Mouse (Mus musculus) intestine, embryonic 16.5 days (tissue): ENCODE measurements around the gene Mapt. TPM values are rescaled to one million over a fixed set of nuclear protein-coding genes. Genes with fewer than 3 reads are reported as not detected.

Experiments used
- ATAC-seq: fragments of 200-750 bp; cut with Nextera tagmentation; 2 replicates; pipeline ENCODE4 v1.8.0; 2017; ENCODE audit warnings: moderate TSS enrichment, moderate library complexity
- H3K27ac ChIP-seq: fragments of 300-500 bp; sonication (generic); 2 replicates; pipeline ENCODE4 v1.5.1; 2014; ENCODE audit warnings: mild to moderate bottlenecking, low read length
- H3K27me3 ChIP-seq: fragments of 300-500 bp; sonication (generic); replicated peaks from 2 replicates; pipeline ENCODE4 v1.6.1; 2014; ENCODE audit warnings: low read length, control low read depth, mixed read lengths; ENCODE audit not compliant: control insufficient read depth, insufficient read depth
- H3K36me3 ChIP-seq: fragments of 300-500 bp; sonication (generic); 2 replicates; pipeline ENCODE4 v1.6.1; 2014; ENCODE audit warnings: low read length, control low read depth; ENCODE audit not compliant: control insufficient read depth, insufficient read depth
- H3K4me1 ChIP-seq: fragments of 300-500 bp; sonication (generic); 2 replicates; pipeline ENCODE4 v1.6.1; 2014; ENCODE audit warnings: low read length, control low read depth, mixed read lengths; ENCODE audit not compliant: control insufficient read depth, insufficient read depth
- H3K4me2 ChIP-seq: fragments of 300-500 bp; sonication (generic); 2 replicates; pipeline ENCODE4 v1.6.1; 2014; ENCODE audit warnings: low read depth, low read length, control low read depth
- H3K4me3 ChIP-seq: fragments of 300-500 bp; sonication (generic); 2 replicates; pipeline ENCODE4 v1.5.1; 2014; ENCODE audit warnings: mild to moderate bottlenecking, low read length
- H3K9ac ChIP-seq: fragments of 300-500 bp; sonication (generic); 2 replicates; pipeline ENCODE4 v1.6.1; 2014; ENCODE audit warnings: low read depth, low read length
- H3K9me3 ChIP-seq: fragments of 300-500 bp; sonication (generic); 2 replicates; pipeline ENCODE4 v1.6.1; 2016; ENCODE audit warnings: low read length, control low read depth; ENCODE audit not compliant: control insufficient read depth
- WGBS: fragments of 180-500 bp; shearing (Covaris S2); extraction: QIAGEN DNeasy Blood & Tissue Kit; methylation state at CpG from one replicate; pipeline ENCODE4 v1.1.7; 2014; 5-methylcytosine and 5-hydroxymethylcytosine counted together
- polyA plus RNA-seq: library from polyadenylated mRNA; unstranded; fragments of >200 nt; fragmentation: Nextera tagmentation; extraction: Ambion mirVana; gene quantifications from 2 replicates; pipeline ENCODE4 v1.2.1, GENCODE M21; 2015

Gene Mapt
- 13.6 and 15.8 TPM in 2 replicates for polyA plus RNA-seq

- WGBS = under 1% methylated on average over 69 of the region's 94 CpGs
- ATAC-seq = peak; percentile 96
- H3K9me3 ChIP-seq = no peaks in the 10 kb centered on the region
Measured at GRCm38 (mm10) chr11:104231041-104231911, at the start of gene Mapt. Mapt (plus strand) TSS chr11:104231390.

GRCm38 (mm10) chr11:104182141-104182540, 49.0 kb upstream of the Mapt start:
- Histone ChIP-seq H3K4me3 (no peak overlapping the region), H3K9me3 (no peaks in the 10 kb centered on the region), H3K27ac (no peak overlapping the region), H3K27me3 (no peaks in the 10 kb centered on the region), H3K9ac (no peak overlapping the region), H3K4me2 (no peak overlapping the region), H3K4me1 (no peaks in the 10 kb centered on the region), H3K36me3 (no peaks in the 10 kb centered on the region)
- no peak for ATAC-seq
- WGBS = 76% methylated on average over 3 of the region's 3 CpGs

More at GRCm38 (mm10) chr11:104231041-104231911, at the start of gene Mapt:
- peak within 1 kb of the TSS; percentile 64 for H3K4me3 ChIP-seq
- H3K4me1 ChIP-seq = peaks cover 10% of the 10 kb centered on the region
- peak within 1 kb of the TSS; percentile 72 for H3K9ac ChIP-seq
- no peaks in the 10 kb centered on the region for H3K36me3 ChIP-seq
- no peak within 1 kb of the TSS for H3K27ac ChIP-seq
- peak within 1 kb of the TSS; percentile 98 for H3K4me2 ChIP-seq
- H3K27me3 ChIP-seq = peaks cover 43% of the 10 kb centered on the region

GRCm38 (mm10) chr11:104186135-104186836, 44.9 kb upstream of the Mapt start, which contains the start of gene Sppl2c:
Sppl2c (plus strand) TSS chr11:104186327.
- Histone ChIP-seq H3K27ac (no peak within 1 kb of the TSS), H3K9me3 (no peaks in the 10 kb centered on the region), H3K9ac (no peak within 1 kb of the TSS), H3K27me3 (no peaks in the 10 kb centered on the region), H3K4me2 (no peak within 1 kb of the TSS), H3K36me3 (no peaks in the 10 kb centered on the region), H3K4me1 (no peaks in the 10 kb centered on the region), H3K4me3 (no peak within 1 kb of the TSS)
- ATAC-seq = no peak
- WGBS = 80% methylated on average over 13 of the region's 13 CpGs

- Histone ChIP-seq H3K4me3 (no peak overlapping the region), H3K27me3 (no peaks in the 10 kb centered on the region), H3K27ac (no peak overlapping the region), H3K36me3 (no peaks in the 10 kb centered on the region), H3K4me1 (no peaks in the 10 kb centered on the region), H3K9me3 (no peaks in the 10 kb centered on the region), H3K4me2 (no peak overlapping the region), H3K9ac (no peak overlapping the region)
- no peak for ATAC-seq
- WGBS = 93% methylated on average over 9 of the region's 9 CpGs
Measured at GRCm38 (mm10) chr11:104186837-104187150, 44.4 kb upstream of the Mapt start.

- Histone ChIP-seq H3K9me3 (no peaks in the 10 kb centered on the region), H3K9ac (no peak overlapping the region), H3K4me1 (no peaks in the 10 kb centered on the region), H3K4me2 (no peak overlapping the region), H3K36me3 (no peaks in the 10 kb centered on the region), H3K27me3 (no peaks in the 10 kb centered on the region), H3K4me3 (no peak overlapping the region), H3K27ac (no peak overlapping the region)
- 92% methylated on average over 10 of the region's 10 CpGs for WGBS
- ATAC-seq = no peak
Measured at GRCm38 (mm10) chr11:104187766-104188165, 43.4 kb upstream of the Mapt start.

- H3K9me3 ChIP-seq = no peaks in the 10 kb centered on the region
- no peak for ATAC-seq
- H3K4me1 ChIP-seq = no peaks in the 10 kb centered on the region
- H3K9ac ChIP-seq = no peak overlapping the region
- H3K4me2 ChIP-seq = no peak overlapping the region
- H3K27me3 ChIP-seq = no peaks in the 10 kb centered on the region
- H3K4me3 ChIP-seq = no peak overlapping the region
- H3K27ac ChIP-seq = no peak overlapping the region
- no peaks in the 10 kb centered on the region for H3K36me3 ChIP-seq
- WGBS = 82% methylated on average over 2 of the region's 2 CpGs
Measured at GRCm38 (mm10) chr11:104190008-104190407, 41.2 kb upstream of the Mapt start.

- Histone ChIP-seq H3K4me2 (no peak overlapping the region), H3K27me3 (peaks cover 2% of the 10 kb centered on the region; the same call in 1 of the 2 replicates), H3K27ac (no peak overlapping the region), H3K9ac (no peak overlapping the region), H3K4me1 (no peaks in the 10 kb centered on the region), H3K36me3 (no peaks in the 10 kb centered on the region), H3K4me3 (no peak overlapping the region), H3K9me3 (no peaks in the 10 kb centered on the region)
- WGBS = 73% methylated on average over 11 of the region's 11 CpGs
- no peak for ATAC-seq
Measured at GRCm38 (mm10) chr11:104195382-104195781, 35.8 kb upstream of the Mapt start.

- H3K27ac ChIP-seq = no peak overlapping the region
- H3K36me3 ChIP-seq = no peaks in the 10 kb centered on the region
- no peak overlapping the region for H3K4me3 ChIP-seq
- H3K4me2 ChIP-seq = no peak overlapping the region
- peaks cover 2% of the 10 kb centered on the region; the same call in 1 of the 2 replicates for H3K27me3 ChIP-seq
- no peaks in the 10 kb centered on the region for H3K9me3 ChIP-seq
- H3K4me1 ChIP-seq = no peaks in the 10 kb centered on the region
- no peak for ATAC-seq
- WGBS = 9% methylated on average over 9 of the region's 9 CpGs
- H3K9ac ChIP-seq = no peak overlapping the region
Measured at GRCm38 (mm10) chr11:104195791-104196190, 35.4 kb upstream of the Mapt start.

- H3K4me3 ChIP-seq = no peak overlapping the region
- H3K4me1 ChIP-seq = no peaks in the 10 kb centered on the region
- ATAC-seq = no peak
- H3K36me3 ChIP-seq = no peaks in the 10 kb centered on the region
- WGBS = 4% methylated on average over 10 of the region's 10 CpGs
- H3K27ac ChIP-seq = no peak overlapping the region
- H3K27me3 ChIP-seq = peaks cover 2% of the 10 kb centered on the region; the same call in 1 of the 2 replicates
- no peak overlapping the region for H3K9ac ChIP-seq
- H3K9me3 ChIP-seq = no peaks in the 10 kb centered on the region
- no peak overlapping the region for H3K4me2 ChIP-seq
Measured at GRCm38 (mm10) chr11:104197861-104198260, 33.3 kb upstream of the Mapt start.
